Mouse (Mus musculus) heart, adult 2 months (tissue): ENCODE results near the gene Fosb.

Experiments used
- CTCF ChIP-seq: fragments of 200-600 bp; IDR thresholded peaks from 2 replicates; pipeline ENCODE4 v1.8.1; 2022; ENCODE audit warnings: antibody characterized with exemption, mild to moderate bottlenecking, moderate library complexity
- EP300 ChIP-seq: fragments of 200-500 bp; IDR thresholded peaks from 2 replicates; pipeline ENCODE4 v1.6.1; 2011; ENCODE audit warnings: low read depth, low read length, control low read depth; ENCODE audit not compliant: insufficient read depth
- POLR2A ChIP-seq: fragments of 200-500 bp; IDR thresholded peaks from 2 replicates; pipeline ENCODE4 v1.6.1; 2011; ENCODE audit warnings: mild to moderate bottlenecking, low read depth, low read length, control low read depth; ENCODE audit not compliant: insufficient read depth

DNA sequence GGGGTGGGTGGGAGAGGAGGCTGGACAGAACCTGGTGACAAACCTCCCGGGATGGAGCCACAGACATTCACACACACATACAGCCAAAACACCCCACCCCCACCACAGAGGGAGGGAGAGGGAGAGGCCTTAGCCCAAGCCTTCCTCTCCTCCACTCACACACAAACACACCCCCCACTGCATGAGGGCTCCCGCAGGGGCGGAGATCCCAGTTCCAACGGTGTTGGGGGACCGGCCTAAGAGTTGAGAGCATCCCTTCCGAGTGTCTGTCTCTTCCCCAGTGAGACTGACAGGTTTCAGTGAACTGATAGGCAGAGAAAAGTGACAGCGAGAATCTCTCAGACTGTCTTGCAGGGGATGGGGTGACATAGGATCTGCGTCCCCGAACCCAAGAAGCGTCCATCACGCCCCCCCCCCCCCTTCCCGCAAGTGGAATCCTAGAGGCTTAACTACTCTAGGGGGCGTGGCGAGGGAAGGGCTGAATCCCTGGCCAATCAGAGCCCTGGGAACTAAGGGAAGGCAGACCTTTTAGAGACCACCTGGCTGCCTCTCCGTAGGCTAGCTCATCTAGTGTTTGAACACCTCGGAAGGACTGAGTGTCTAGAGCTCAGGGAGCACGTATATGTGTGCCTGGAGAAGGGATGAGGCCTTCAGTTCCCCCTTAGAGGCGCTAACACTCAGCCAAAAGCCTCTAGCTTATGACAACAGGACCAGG, 2.0 kb downstream of the Fosb start:
- TF ChIP-seq CTCF (no peak), EP300 (no peak), POLR2A (no peak)
